Mouse (Mus musculus) myocyte (in vitro differentiated cells): Measurements from ENCODE around the gene Akap13. TPM values are rescaled to one million over a fixed set of nuclear protein-coding genes. Genes with fewer than 3 reads are reported as not detected.
A peak's percentile ranks its signal among the peaks of the same experiment; 100 is the strongest.

ENCODE experiments used
- H3K27me3 ChIP-seq: one replicate; pipeline ENCODE4 v1.6.1; 2011; ENCODE audit not compliant: control insufficient read depth, insufficient read depth, insufficient read length
- H3K36me3 ChIP-seq: one replicate; pipeline ENCODE4 v1.6.1; 2011; ENCODE audit not compliant: control insufficient read depth, insufficient read depth
- H3K4me2 ChIP-seq: one replicate; pipeline ENCODE4 v1.6.1; 2011; ENCODE audit warnings: low read depth, control low read depth
- H3K4me3 ChIP-seq: one replicate; pipeline ENCODE4 v1.5.1; 2011; ENCODE audit warnings: mild to moderate bottlenecking, control low read depth, moderate library complexity
- H3K79me2 ChIP-seq: one replicate; pipeline ENCODE4 v1.6.1; 2011; ENCODE audit not compliant: control insufficient read depth, insufficient read depth
- H3ac ChIP-seq: one replicate; pipeline ENCODE4 v1.6.1; 2011; ENCODE audit not compliant: control insufficient read depth, insufficient read length
- CEBPB ChIP-seq: IDR thresholded peaks from 2 replicates; pipeline ENCODE4 v1.6.1; 2011; ENCODE audit warnings: mild to moderate bottlenecking, moderate library complexity; ENCODE audit not compliant: poor library complexity, insufficient read depth, severe bottlenecking
- E2F4 ChIP-seq: IDR thresholded peaks from one replicate; pipeline ENCODE4 v1.6.1; 2011; ENCODE audit warnings: mild to moderate bottlenecking, control low read depth, moderate library complexity; ENCODE audit not compliant: insufficient read depth
- MAX ChIP-seq: IDR thresholded peaks from one replicate; pipeline ENCODE4 v1.6.1; 2011; ENCODE audit warnings: low read depth, mild to moderate bottlenecking, control low read depth
- MYOD1 ChIP-seq, 3 experiments: IDR thresholded peaks; one replicate each; pipeline ENCODE4 v1.6.1; 2011; ENCODE audit warnings: control low read depth in 2 of 3, low read depth in 2 of 3, mild to moderate bottlenecking in 2 of 3, moderate library complexity in 1 of 3; ENCODE audit not compliant: insufficient read length in 2 of 3, control insufficient read depth in 1 of 3
- MYOG ChIP-seq, 3 experiments: IDR thresholded peaks; one replicate each; pipeline ENCODE4 v1.6.1; 2011; ENCODE audit warnings: control low read depth in 2 of 3, low read depth in 2 of 3, mild to moderate bottlenecking in 2 of 3; ENCODE audit not compliant: insufficient read length in 2 of 3, control insufficient read depth in 1 of 3, insufficient read depth in 1 of 3
- POLR2A ChIP-seq: IDR thresholded peaks from one replicate; pipeline ENCODE4 v1.6.1; 2011; ENCODE audit warnings: low read depth, mild to moderate bottlenecking, control low read depth, moderate library complexity; ENCODE audit not compliant: insufficient read length
- POLR2AphosphoS2 ChIP-seq: IDR thresholded peaks from one replicate; pipeline ENCODE4 v1.6.1; 2011; ENCODE audit warnings: low read depth, control low read depth; ENCODE audit not compliant: insufficient read length
- REST ChIP-seq: IDR thresholded peaks from one replicate; pipeline ENCODE4 v1.6.1; 2011; ENCODE audit warnings: mild to moderate bottlenecking, control low read depth, moderate library complexity; ENCODE audit not compliant: insufficient read depth, insufficient read length
- SRF ChIP-seq: IDR thresholded peaks from one replicate; pipeline ENCODE4 v1.6.1; 2011; ENCODE audit warnings: low read depth; ENCODE audit not compliant: control insufficient read depth, insufficient read length
- TCF12 ChIP-seq: IDR thresholded peaks from one replicate; pipeline ENCODE4 v1.6.1; 2011; ENCODE audit warnings: mild to moderate bottlenecking, control low read depth; ENCODE audit not compliant: poor library complexity, insufficient read depth, severe bottlenecking
- TCF3 ChIP-seq: IDR thresholded peaks from one replicate; pipeline ENCODE4 v1.6.1; 2011; ENCODE audit warnings: low read depth, control low read depth; ENCODE audit not compliant: insufficient read length
- USF1 ChIP-seq: IDR thresholded peaks from one replicate; pipeline ENCODE4 v1.6.1; 2011; ENCODE audit warnings: low read depth, mild to moderate bottlenecking, control low read depth, moderate library complexity
- polyA plus RNA-seq: library from polyadenylated mRNA; unstranded; fragments of >200 nt; fragmentation: generic; extraction: Trizol; gene quantifications from one replicate; pipeline ENCODE4 v1.2.1, GENCODE M21; 2012; ENCODE audit warnings: missing spikeins

The Akap13 gene
- polyA plus RNA-seq, 1 experiment, result 13.9 TPM

- Histone ChIP-seq H3K36me3 (no peaks in the 10 kb centered on the region), H3K4me3 (no peak overlapping the region), H3K79me2 (peaks cover 51% of the 10 kb centered on the region), H3K27me3 (no peaks in the 10 kb centered on the region), H3ac (no peak overlapping the region), H3K4me2 (peak overlapping the region; percentile 62)
- TF ChIP-seq TCF3 (no peak), TCF12 (no peak), POLR2A (no peak), MAX (no peak), REST (no peak), CEBPB (no peak), MYOG (IDR thresholded peaks at IDR 0.05; ENCODE audit: control insufficient read depth in 1 of 3, insufficient read depth in 1 of 3, insufficient read length in 2 of 3, low read depth in 2 of 3) (no peak), POLR2AphosphoS2 (no peak), MYOD1 (IDR thresholded peaks at IDR 0.05; ENCODE audit: control insufficient read depth in 1 of 3, insufficient read length in 2 of 3, low read depth in 2 of 3) (no peak), E2F4 (no peak), USF1 (no peak)
Observed at GRCm38 (mm10) chr7:75549856-75550255, 94.5 kb downstream of the Akap13 start.

- Histone ChIP-seq H3K36me3 (no peaks in the 10 kb centered on the region), H3K4me3 (no peak overlapping the region)
- TF ChIP-seq MAX (no peak), MYOG (IDR thresholded peaks at IDR 0.05; ENCODE audit: control insufficient read depth in 1 of 3, insufficient read depth in 1 of 3, insufficient read length in 2 of 3, low read depth in 2 of 3) (no peak), TCF12 (no peak), MYOD1 (IDR thresholded peaks at IDR 0.05; ENCODE audit: control insufficient read depth in 1 of 3, insufficient read length in 2 of 3, low read depth in 2 of 3) (no peak), CEBPB (no peak), USF1 (no peak), SRF (no peak), REST (no peak), POLR2AphosphoS2 (no peak)
Observed at GRCm38 (mm10) chr7:75550791-75551336, 95.5 kb downstream of the Akap13 start.

GRCm38 (mm10) chr7:75553002-75553666 is 97.8 kb downstream of the Akap13 start:
- H3K4me2 ChIP-seq, result peak overlapping the region; percentile 8
- no peaks in the 10 kb centered on the region for H3K27me3 ChIP-seq
- no peaks in the 10 kb centered on the region for H3K36me3 ChIP-seq
- TF ChIP-seq REST, result no peak
- TF ChIP-seq MYOD1 (IDR thresholded peaks at IDR 0.05; ENCODE audit: control insufficient read depth in 1 of 3, insufficient read length in 2 of 3, low read depth in 2 of 3), result no peak
- TF ChIP-seq POLR2A, result no peak
- TF ChIP-seq CEBPB, result no peak
- no peak for TF ChIP-seq SRF
- TF ChIP-seq E2F4, result no peak
- no peak for TF ChIP-seq USF1
- TF ChIP-seq TCF3, result no peak
- peaks cover 80% of the 10 kb centered on the region for H3K79me2 ChIP-seq
- H3ac ChIP-seq, result no peak overlapping the region
- H3K4me3 ChIP-seq, result no peak overlapping the region

More at GRCm38 (mm10) chr7:75550791-75551336, 95.5 kb downstream of the Akap13 start:
- H3ac ChIP-seq, result no peak overlapping the region
- no peak overlapping the region for H3K4me2 ChIP-seq
- H3K79me2 ChIP-seq, result peaks cover 62% of the 10 kb centered on the region
- no peaks in the 10 kb centered on the region for H3K27me3 ChIP-seq

GRCm38 (mm10) chr7:75553667-75554045 is 98.3 kb downstream of the Akap13 start:
- no peaks in the 10 kb centered on the region for H3K27me3 ChIP-seq
- TF ChIP-seq TCF3 (no peak), MYOG (IDR thresholded peaks at IDR 0.05; ENCODE audit: control insufficient read depth in 1 of 3, insufficient read depth in 1 of 3, insufficient read length in 2 of 3, low read depth in 2 of 3) (peak in 1 of 3 experiments; percentile 8), MYOD1 (IDR thresholded peaks at IDR 0.05; ENCODE audit: control insufficient read depth in 1 of 3, insufficient read length in 2 of 3, low read depth in 2 of 3) (peak in 1 of 3 experiments; percentile 31), POLR2AphosphoS2 (no peak), TCF12 (no peak)

GRCm38 (mm10) chr7:75554065-75554464 is 98.7 kb downstream of the Akap13 start:
- H3ac ChIP-seq, result no peak overlapping the region
- no peak overlapping the region for H3K4me3 ChIP-seq
- no peaks in the 10 kb centered on the region for H3K36me3 ChIP-seq
- no peak for TF ChIP-seq MAX
- no peak for TF ChIP-seq POLR2AphosphoS2
- TF ChIP-seq USF1, result peak; percentile 39
- TF ChIP-seq SRF, result peak; percentile 72
- TF ChIP-seq TCF3, result peak; percentile 25
- no peak for TF ChIP-seq POLR2A
- no peak for TF ChIP-seq REST
- TF ChIP-seq MYOD1 (IDR thresholded peaks at IDR 0.05; ENCODE audit: control insufficient read depth in 1 of 3, insufficient read length in 2 of 3, low read depth in 2 of 3), result peak; percentile 81 to 91 (median 86)
- peak; percentile 93 for TF ChIP-seq TCF12
- TF ChIP-seq E2F4, result no peak
- TF ChIP-seq CEBPB, result peak; percentile 50
- TF ChIP-seq MYOG (IDR thresholded peaks at IDR 0.05; ENCODE audit: control insufficient read depth in 1 of 3, insufficient read depth in 1 of 3, insufficient read length in 2 of 3, low read depth in 2 of 3), result peak in 1 of 3 experiments; percentile 86
- no peak overlapping the region for H3K4me2 ChIP-seq
- H3K27me3 ChIP-seq, result no peaks in the 10 kb centered on the region
- peaks cover 77% of the 10 kb centered on the region for H3K79me2 ChIP-seq

More at GRCm38 (mm10) chr7:75553667-75554045, 98.3 kb downstream of the Akap13 start:
- H3K79me2 ChIP-seq, result peaks cover 79% of the 10 kb centered on the region
- no peak overlapping the region for H3K4me3 ChIP-seq
- no peaks in the 10 kb centered on the region for H3K36me3 ChIP-seq
- H3ac ChIP-seq, result no peak overlapping the region
- H3K4me2 ChIP-seq, result no peak overlapping the region
